Mouse (Mus musculus): ENCODE data around the gene Calr4.

DNA sequence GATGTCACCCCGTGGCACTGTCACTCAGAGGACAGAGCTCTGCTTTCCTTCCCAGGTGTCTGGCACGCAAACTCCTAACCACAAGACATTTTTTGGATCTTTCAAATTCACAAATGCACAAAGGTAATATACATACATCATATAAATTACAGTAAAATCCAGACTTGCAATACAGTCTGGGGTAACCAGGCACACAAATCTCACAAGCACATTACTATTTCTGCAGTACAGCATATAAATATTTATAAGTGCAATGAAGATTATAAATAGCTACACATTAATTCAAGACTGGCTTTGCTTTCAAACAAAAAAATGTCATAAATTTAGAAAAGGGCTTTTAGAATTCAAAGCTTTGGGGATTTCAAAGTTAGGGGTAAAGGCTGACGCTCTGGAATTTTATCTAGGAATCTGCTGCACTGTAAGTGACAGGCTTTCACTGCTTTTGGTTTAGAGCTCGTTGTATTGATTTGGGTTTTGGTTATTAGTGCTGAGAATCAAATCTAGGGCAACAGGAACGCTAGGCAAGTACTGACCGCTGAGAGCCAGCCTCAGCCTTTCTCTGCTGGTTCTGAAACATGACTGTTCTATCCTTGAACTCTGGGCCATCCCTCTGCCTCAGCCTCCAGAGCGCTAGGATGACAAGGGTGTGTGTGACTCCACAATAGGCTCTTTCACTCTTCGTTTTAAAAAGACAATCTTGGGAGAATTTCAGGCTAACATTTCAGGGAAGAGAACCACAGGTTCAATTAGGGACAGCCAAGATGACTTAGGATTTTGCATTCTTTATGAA, 48.5 kb upstream of the Calr4 start:
- TF ChIP-seq CTCF (IDR thresholded peaks at IDR 0.05; ENCODE audit: low read depth, low read length) (no peak), TAL1 (conservative IDR thresholded peaks at IDR 0.05; ENCODE audit: low read depth, low read length) (no peak), POLR2AphosphoS5 (IDR thresholded peaks at IDR 0.05; ENCODE audit: insufficient replicate concordance, low read depth, low read length) (no peak)
